Mouse (Mus musculus): ENCODE measurements around the gene Crlf1. TPM values are rescaled to one million over a fixed set of nuclear protein-coding genes. Genes with fewer than 3 reads are reported as not detected.
"Not testable (repeated sequence)": the region's sequence is repeated elsewhere in the genome, so short reads cannot be mapped to it uniquely, and the experiment has no call there.

The Crlf1 gene
- total RNA-seq, 2 experiments from 2014 or later, result 0.55 TPM; not detected in 1

GRCm38 (mm10) chr8:70500386-70501301, 7.7 kb downstream of the Crlf1 start:
- no peak for DNase-seq

GRCm38 (mm10) chr8:70501820-70502529, 9.0 kb downstream of the Crlf1 start:
- DNase-seq, result peak; percentile 66

- no peak for DNase-seq
These were observed 9.6 kb downstream of the Crlf1 start for GRCm38 (mm10) chr8:70502540-70502939.

- peak; percentile 81 for DNase-seq
These were observed 10.2 kb downstream of the Crlf1 start for GRCm38 (mm10) chr8:70503062-70503750.

- DNase-seq, result peak; percentile 81
These were observed 11.3 kb downstream of the Crlf1 start for GRCm38 (mm10) chr8:70504291-70504716.

GRCm38 (mm10) chr8:70504851-70505250, 11.9 kb downstream of the Crlf1 start:
- peak; percentile 90 for DNase-seq

GRCm38 (mm10) chr8:70505698-70506327, 12.9 kb downstream of the Crlf1 start:
- DNase-seq, result peak; percentile 25

- peak; percentile 95 for DNase-seq
These were observed 13.5 kb downstream of the Crlf1 start, which contains the start of gene Rex1bd for GRCm38 (mm10) chr8:70506328-70507026. Rex1bd (minus strand) TSS chr8:70506752.

- peak; percentile 25 for DNase-seq
These were observed 14.1 kb downstream of the Crlf1 start for GRCm38 (mm10) chr8:70507027-70507393.

- no peak for DNase-seq
These were observed 16.5 kb downstream of the Crlf1 start for GRCm38 (mm10) chr8:70509281-70509952.

- DNase-seq, result peak; percentile 98
These were observed 17.4 kb downstream of the Crlf1 start, which contains the start of gene Uba52 for GRCm38 (mm10) chr8:70510228-70510915. Uba52 (minus strand) TSS chr8:70510801.

GRCm38 (mm10) chr8:70511174-70511573, 18.2 kb downstream of the Crlf1 start:
- not testable (repeated sequence) for DNase-seq

GRCm38 (mm10) chr8:70511770-70512169, 18.8 kb downstream of the Crlf1 start:
- DNase-seq, result no peak

- DNase-seq, result no peak
These were observed 19.4 kb downstream of the Crlf1 start for GRCm38 (mm10) chr8:70512253-70512903.

- no peak for DNase-seq
These were observed 20.5 kb downstream of the Crlf1 start for GRCm38 (mm10) chr8:70513441-70513840.

GRCm38 (mm10) chr8:70517940-70518643, 25.1 kb downstream of the Crlf1 start:
- no peak for DNase-seq

- DNase-seq, result no peak
These were observed 26.1 kb downstream of the Crlf1 start for GRCm38 (mm10) chr8:70519043-70519442.

- DNase-seq, result no peak
These were observed 26.6 kb downstream of the Crlf1 start for GRCm38 (mm10) chr8:70519606-70520005.
